Mouse (Mus musculus) testis, adult 2 months (tissue): ENCODE measurements around the gene 9330161L09Rik.

Experiments
- CTCF ChIP-seq: fragments of 200-500 bp; IDR thresholded peaks from 2 replicates; pipeline ENCODE4 v1.5.1; 2012; ENCODE audit warnings: low read depth, mild to moderate bottlenecking, inconsistent platforms, low read length, moderate library complexity; ENCODE audit not compliant: control insufficient read depth, insufficient read depth, insufficient replicate concordance
- POLR2A ChIP-seq: fragments of 200-500 bp; IDR thresholded peaks from 2 replicates; pipeline ENCODE4 v1.6.1; 2012; ENCODE audit warnings: low read depth, mild to moderate bottlenecking, inconsistent platforms, low read length, moderate library complexity; ENCODE audit not compliant: control insufficient read depth

GRCm38 (mm10) chr12:103370861-103371260 is 36.8 kb downstream of the 9330161L09Rik start:
- TF ChIP-seq POLR2A (no peak), CTCF (no peak)
